Mouse (Mus musculus) naive thymus-derived CD4-positive, alpha-beta T cell, adult 2 months (primary cell): ENCODE measurements around the gene Itgb6.

ENCODE experiments used
- DNase-seq: peaks from one replicate; pipeline ENCODE4 v3.0.0-alpha.2; 2011; ENCODE audit warnings: low read depth

The Itgb6 gene

GRCm38 (mm10) chr2:60722514-60722913 lies at the start of gene Itgb6:
TSS of gene Itgb6 (minus strand) at chr2:60722643.
- DNase-seq: no peak

GRCm38 (mm10) chr2:60766420-60766819 lies 44.0 kb upstream of the Itgb6 start:
- DNase-seq: no peak

- DNase-seq: no peak
These were observed 33.8 kb upstream of the Itgb6 start for GRCm38 (mm10) chr2:60756218-60756617.

- DNase-seq: no peak
These were observed 32.7 kb upstream of the Itgb6 start for GRCm38 (mm10) chr2:60755101-60755500.

GRCm38 (mm10) chr2:60751274-60751673 lies 28.8 kb upstream of the Itgb6 start:
- DNase-seq: no peak

- peak; percentile 40 for DNase-seq
These were observed 28.1 kb upstream of the Itgb6 start for GRCm38 (mm10) chr2:60750591-60750990.

- DNase-seq: no peak
These were observed 26.1 kb upstream of the Itgb6 start for GRCm38 (mm10) chr2:60748585-60748984.

- no peak for DNase-seq
These were observed 25.1 kb upstream of the Itgb6 start for GRCm38 (mm10) chr2:60747590-60747989.

GRCm38 (mm10) chr2:60744674-60745073 lies 22.2 kb upstream of the Itgb6 start:
- no peak for DNase-seq

GRCm38 (mm10) chr2:60739389-60740137 lies 17.1 kb upstream of the Itgb6 start:
- peak; percentile 54 for DNase-seq

- no peak for DNase-seq
These were observed 8.5 kb upstream of the Itgb6 start for GRCm38 (mm10) chr2:60730929-60731328.

GRCm38 (mm10) chr2:60730024-60730423 lies 7.6 kb upstream of the Itgb6 start:
- DNase-seq: no peak

- DNase-seq: no peak
These were observed 6.6 kb upstream of the Itgb6 start for GRCm38 (mm10) chr2:60728902-60729585.

GRCm38 (mm10) chr2:60724660-60725059 lies 2.2 kb upstream of the Itgb6 start:
- DNase-seq: no peak

GRCm38 (mm10) chr2:60722967-60723366 lies 524 bp upstream of the Itgb6 start:
- DNase-seq: no peak

- peak; percentile 61 for DNase-seq
These were observed 1.5 kb downstream of the Itgb6 start for GRCm38 (mm10) chr2:60720906-60721305.

- DNase-seq: no peak
These were observed 2.2 kb downstream of the Itgb6 start for GRCm38 (mm10) chr2:60720205-60720604.

GRCm38 (mm10) chr2:60717348-60717747 lies 5.1 kb downstream of the Itgb6 start:
- peak; percentile 81 for DNase-seq

- DNase-seq: no peak
These were observed 5.9 kb downstream of the Itgb6 start for GRCm38 (mm10) chr2:60716549-60716948.

GRCm38 (mm10) chr2:60715771-60716170 lies 6.7 kb downstream of the Itgb6 start:
- no peak for DNase-seq

GRCm38 (mm10) chr2:60714971-60715502 lies 7.4 kb downstream of the Itgb6 start:
- DNase-seq: no peak

GRCm38 (mm10) chr2:60714475-60714874 lies 8.0 kb downstream of the Itgb6 start:
- no peak for DNase-seq

GRCm38 (mm10) chr2:60713857-60714256 lies 8.6 kb downstream of the Itgb6 start:
- DNase-seq: no peak
